Mouse (Mus musculus) hindbrain, postnatal 0 days (tissue): ENCODE data around the gene Ppara. TPM values are rescaled to one million over a fixed set of nuclear protein-coding genes. Genes with fewer than 3 reads are reported as not detected.
"Not testable (repeated sequence)": the region's sequence is repeated elsewhere in the genome, so short reads cannot be mapped to it uniquely, and the experiment has no call there.

Experiments
- ATAC-seq: fragments of 200-750 bp; cut with Nextera tagmentation; 2 replicates; pipeline ENCODE4 v1.8.0; 2017; ENCODE audit warnings: mild to moderate bottlenecking, moderate TSS enrichment, moderate library complexity
- DNase-seq: peaks from one replicate; pipeline ENCODE4 v3.0.0-alpha.2; 2015; ENCODE audit warnings: low spot score
- H3K27ac ChIP-seq: fragments of 300-500 bp; sonication (generic); 2 replicates; pipeline ENCODE4 v1.5.1; 2014; ENCODE audit warnings: mild to moderate bottlenecking
- H3K27me3 ChIP-seq: fragments of 300-500 bp; sonication (generic); 2 replicates; pipeline ENCODE4 v1.6.1; 2014; ENCODE audit warnings: low read length, mixed read lengths; ENCODE audit not compliant: insufficient read depth
- H3K36me3 ChIP-seq: fragments of 300-500 bp; sonication (generic); 2 replicates; pipeline ENCODE4 v1.6.1; 2014; ENCODE audit warnings: low read length, mixed read lengths; ENCODE audit not compliant: insufficient read depth
- H3K4me1 ChIP-seq: fragments of 300-500 bp; sonication (generic); 2 replicates; pipeline ENCODE4 v1.6.1; 2014; ENCODE audit warnings: antibody characterized with exemption, low read length, mixed read lengths; ENCODE audit not compliant: insufficient read depth
- H3K4me2 ChIP-seq: fragments of 300-500 bp; sonication (generic); 2 replicates; pipeline ENCODE4 v1.6.1; 2014; ENCODE audit warnings: low read depth, mild to moderate bottlenecking, low read length, moderate library complexity, mixed read lengths
- H3K4me3 ChIP-seq: fragments of 300-500 bp; sonication (generic); 2 replicates; pipeline ENCODE4 v1.5.1; 2014; ENCODE audit warnings: low read length
- H3K9ac ChIP-seq: fragments of 300-500 bp; sonication (generic); replicated peaks from 2 replicates; pipeline ENCODE4 v1.6.1; 2014; ENCODE audit warnings: mild to moderate bottlenecking, low read length, moderate library complexity, mixed read lengths
- H3K9me3 ChIP-seq: fragments of 300-500 bp; sonication (generic); 2 replicates; pipeline ENCODE4 v1.6.1; 2016; ENCODE audit warnings: low read length, mixed read lengths
- CTCF ChIP-seq: IDR thresholded peaks from 2 replicates; pipeline ENCODE4 v1.5.1; 2016; ENCODE audit warnings: antibody characterized with exemption, control low read depth, low read depth
- WGBS: fragments of 180-500 bp; shearing (Covaris S2); extraction: QIAGEN DNeasy Blood & Tissue Kit; methylation state at CpG from one replicate; pipeline ENCODE4 v1.1.7; 2014; 5-methylcytosine and 5-hydroxymethylcytosine counted together
- polyA plus RNA-seq: library from polyadenylated mRNA; unstranded; fragments of >200 nt; fragmentation: Nextera tagmentation; extraction: Ambion mirVana; gene quantifications from 2 replicates; pipeline ENCODE4 v1.2.1, GENCODE M21; 2015
- total RNA-seq: library from RNA; depleted of rRNA; stranded (reverse); fragments of >200 nt; gene quantifications from 2 replicates; pipeline ENCODE4 v1.2.3, GENCODE M21; 2014

Gene Ppara
- total and polyA plus RNA-seq, 2 experiments from 2014 or later, result 1.9 to 6.6 TPM

- no peak for TF ChIP-seq CTCF
Observed at GRCm38 (mm10) chr15:85775001-85775400, 40.2 kb downstream of the Ppara start.

GRCm38 (mm10) chr15:85776241-85776640 is 41.5 kb downstream of the Ppara start:
- Histone ChIP-seq H3K4me2 (no peak overlapping the region), H3K9me3 (no peaks in the 10 kb centered on the region), H3K4me3 (no peak overlapping the region), H3K27me3 (no peaks in the 10 kb centered on the region), H3K4me1 (no peaks in the 10 kb centered on the region), H3K36me3 (no peaks in the 10 kb centered on the region), H3K27ac (0 out of 2 replicates have a peak overlapping the region, but pooled peaks have one; percentile 32), H3K9ac (no peak overlapping the region)
- ATAC-seq (no peak), DNase-seq (no peak)
- 64% methylated on average over 2 of the region's 2 CpGs for WGBS
- no peak for TF ChIP-seq CTCF

More at GRCm38 (mm10) chr15:85775001-85775400, 40.2 kb downstream of the Ppara start:
- H3K4me2 ChIP-seq, result no peak overlapping the region
- ATAC-seq (no peak), DNase-seq (no peak)
- H3K27me3 ChIP-seq, result no peaks in the 10 kb centered on the region
- H3K9ac ChIP-seq, result no peak overlapping the region
- H3K4me1 ChIP-seq, result no peaks in the 10 kb centered on the region
- WGBS, result 95% methylated on average over 7 of the region's 7 CpGs
- H3K27ac ChIP-seq, result no peak overlapping the region
- no peaks in the 10 kb centered on the region for H3K9me3 ChIP-seq
- no peaks in the 10 kb centered on the region for H3K36me3 ChIP-seq
- H3K4me3 ChIP-seq, result no peak overlapping the region

- no peak for TF ChIP-seq CTCF
- H3K4me1 ChIP-seq, result no peaks in the 10 kb centered on the region
- ATAC-seq (no peak), DNase-seq (no peak)
- H3K4me3 ChIP-seq, result no peak overlapping the region
- no peak overlapping the region for H3K27ac ChIP-seq
- H3K9me3 ChIP-seq, result no peaks in the 10 kb centered on the region
- no peaks in the 10 kb centered on the region for H3K27me3 ChIP-seq
- no peak overlapping the region for H3K9ac ChIP-seq
- no peak overlapping the region for H3K4me2 ChIP-seq
- H3K36me3 ChIP-seq, result no peaks in the 10 kb centered on the region
- 68% methylated on average over 5 of the region's 5 CpGs for WGBS
Observed at GRCm38 (mm10) chr15:85776771-85777170, 42.0 kb downstream of the Ppara start.

DNA sequence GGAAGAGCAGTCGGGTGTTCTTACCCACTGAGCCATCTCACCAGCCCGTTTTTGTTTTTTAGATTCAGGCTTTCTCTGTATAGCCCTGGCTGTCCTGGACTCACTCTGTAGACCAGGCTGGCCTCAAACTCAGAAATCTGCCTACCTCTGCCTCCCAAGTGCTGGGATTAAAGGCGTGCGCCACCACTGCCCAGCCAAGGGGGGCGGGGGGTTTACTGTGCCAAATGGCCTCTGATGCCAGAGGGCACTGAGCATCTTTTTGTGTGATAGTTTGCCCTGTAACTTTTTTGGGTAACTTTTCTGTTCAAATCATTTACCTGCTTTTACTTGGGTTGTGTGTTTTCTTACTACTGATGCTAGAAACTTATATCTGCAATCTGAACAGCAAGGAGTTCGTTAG is 44.1 kb downstream of the Ppara start:
- H3K4me3 ChIP-seq, H3K4me2 ChIP-seq, H3K36me3 ChIP-seq, H3K9me3 ChIP-seq, DNase-seq, H3K27me3 ChIP-seq, H3K4me1 ChIP-seq, H3K9ac ChIP-seq, H3K27ac ChIP-seq, ATAC-seq: not testable (repeated sequence)
- 92% methylated on average over 6 of the region's 6 CpGs for WGBS

- no peak for DNase-seq
- no peaks in the 10 kb centered on the region for H3K4me1 ChIP-seq
- 90% methylated on average over 4 of the region's 4 CpGs for WGBS
- no peak overlapping the region for H3K9ac ChIP-seq
- H3K27ac ChIP-seq, result no peak overlapping the region
- no peak for TF ChIP-seq CTCF
- H3K4me3 ChIP-seq, result no peak overlapping the region
- H3K9me3 ChIP-seq, result no peaks in the 10 kb centered on the region
- no peaks in the 10 kb centered on the region for H3K36me3 ChIP-seq
- no peak for ATAC-seq
- no peak overlapping the region for H3K4me2 ChIP-seq
- H3K27me3 ChIP-seq, result no peaks in the 10 kb centered on the region
Observed at GRCm38 (mm10) chr15:85783146-85783545, 48.4 kb downstream of the Ppara start.

DNA sequence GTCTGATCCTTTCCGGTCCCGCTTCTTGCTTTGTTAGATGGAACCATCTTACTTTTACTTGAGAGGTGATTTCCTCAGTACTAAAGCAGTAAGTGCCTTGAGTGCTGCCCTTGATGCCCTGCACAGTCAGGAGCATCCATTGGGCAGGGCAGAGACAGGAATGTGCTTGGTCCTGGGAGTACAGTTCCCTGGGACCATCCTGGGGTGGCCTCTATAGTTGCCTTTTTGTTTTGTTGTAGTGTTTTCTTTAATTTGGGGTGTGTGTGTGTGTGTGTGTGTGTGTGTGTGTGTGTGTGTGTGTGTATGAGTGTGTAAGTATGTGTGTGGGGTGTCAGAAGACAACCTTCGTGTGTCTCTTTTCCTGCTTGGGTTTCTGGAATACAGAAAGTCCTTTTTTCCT is 49.6 kb downstream of the Ppara start:
- no peak overlapping the region for H3K4me3 ChIP-seq
- TF ChIP-seq CTCF, result no peak
- H3K27me3 ChIP-seq, result no peaks in the 10 kb centered on the region
- no peaks in the 10 kb centered on the region for H3K9me3 ChIP-seq
- H3K4me1 ChIP-seq, result no peaks in the 10 kb centered on the region
- H3K9ac ChIP-seq, result no peak overlapping the region
- DNase-seq (no peak), ATAC-seq (no peak)
- H3K4me2 ChIP-seq, result no peak overlapping the region
- no peak overlapping the region for H3K27ac ChIP-seq
- 94% methylated on average over 3 of the region's 3 CpGs for WGBS
- no peaks in the 10 kb centered on the region for H3K36me3 ChIP-seq

DNA sequence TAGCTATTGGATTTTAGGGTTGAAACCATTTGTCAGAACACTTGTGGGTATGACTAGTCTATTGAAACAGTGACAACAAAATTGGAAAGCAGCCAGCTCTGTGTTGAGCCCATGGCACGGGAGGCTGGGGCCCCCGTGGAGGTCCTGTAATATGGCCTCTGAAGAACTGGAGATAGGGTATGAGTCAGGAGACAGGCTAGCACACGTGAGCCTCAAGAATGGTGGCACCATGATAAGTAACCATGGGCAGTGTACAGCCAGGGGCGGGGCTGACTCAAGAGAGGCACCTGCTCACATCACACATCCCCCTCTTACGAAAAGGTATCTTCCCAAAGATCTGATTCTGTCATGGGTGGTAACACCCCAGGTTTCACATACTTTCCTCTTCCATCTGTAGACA is 51.9 kb downstream of the Ppara start:
- 61% methylated on average over 5 of the region's 5 CpGs for WGBS
- ATAC-seq, result no peak
- Histone ChIP-seq H3K4me2 (no peak overlapping the region), H3K27me3 (no peaks in the 10 kb centered on the region), H3K36me3 (no peaks in the 10 kb centered on the region), H3K4me3 (no peak overlapping the region), H3K4me1 (no peaks in the 10 kb centered on the region), H3K9me3 (no peaks in the 10 kb centered on the region), H3K9ac (no peak overlapping the region), H3K27ac (no peak overlapping the region)
- no peak for DNase-seq
- no peak for TF ChIP-seq CTCF

- WGBS, result 91% methylated on average over 6 of the region's 6 CpGs
Observed at GRCm38 (mm10) chr15:85787482-85787881, 52.7 kb downstream of the Ppara start.

More at GRCm38 (mm10) chr15:85787482-85787881, 52.7 kb downstream of the Ppara start:
- Histone ChIP-seq H3K36me3 (no peaks in the 10 kb centered on the region), H3K9me3 (no peaks in the 10 kb centered on the region), H3K4me1 (no peaks in the 10 kb centered on the region), H3K27me3 (no peaks in the 10 kb centered on the region), H3K4me2 (no peak overlapping the region), H3K9ac (no peak overlapping the region), H3K4me3 (no peak overlapping the region), H3K27ac (no peak overlapping the region)
- no peak for TF ChIP-seq CTCF
- ATAC-seq (no peak), DNase-seq (no peak)
